In genomic region chr13:84350791-84351190, GRCm38 (mm10) we compare ENCODE assay signal across 21 mouse cellular contexts.
DNase-seq lines count a peak whose midpoint lies in the region; ATAC-seq and TF ChIP-seq lines count a peak whose summit lies in the region.
"Had no signal": no experiment of that assay in that cellular context is flagged by ENCODE, and none has a peak within 500 bp of the region (broad histone marks: within the 10 kb centered on the region; RNA-seq: fewer than 3 reads in every experiment).

No protein-coding gene starts in this region.

- 66% methylated on average over 5 of the region's 5 CpGs for WGBS in forebrain, embryonic 10.5 days
- WGBS in forebrain, embryonic 11.5 days, result 55% methylated on average over 5 of the region's 5 CpGs
- WGBS in forebrain, embryonic 12.5 days, result 49% methylated on average over 5 of the region's 5 CpGs
- WGBS in forebrain, postnatal 0 days, result 33% methylated on average over 5 of the region's 5 CpGs
- WGBS in midbrain, embryonic 16.5 days, result 36% methylated on average over 5 of the region's 5 CpGs
- 36% methylated on average over 5 of the region's 5 CpGs for WGBS in liver, embryonic 12.5 days (ENCODE audit: insufficient replicate concordance)
- 59% methylated on average over 5 of the region's 5 CpGs for WGBS in kidney, embryonic 15.5 days

- H3K4me2 ChIP-seq in forebrain, embryonic 11.5 days (ENCODE audit: low read depth, low read length, severe bottlenecking), result no peak overlapping the region
- H3K4me2 ChIP-seq in forebrain, embryonic 12.5 days, result no peak overlapping the region; the same call in 1 of the 2 replicates
- H3K4me2 ChIP-seq in forebrain, postnatal 0 days (ENCODE audit: low read depth), result 0 out of 2 replicates have a peak overlapping the region, but pooled peaks have one; percentile 70
- H3K4me2 ChIP-seq in midbrain, embryonic 16.5 days (ENCODE audit: low read length), result no peak overlapping the region
- H3K4me2 ChIP-seq in liver, embryonic 12.5 days, result no peak overlapping the region
- H3K4me2 ChIP-seq in kidney, embryonic 15.5 days, result no peak overlapping the region
- H3K4me2 ChIP-seq: liver, embryonic 11.5 days; lung, embryonic 14.5 days had no signal

- no peak overlapping the region for H3K4me3 ChIP-seq in forebrain, embryonic 10.5 days
- H3K4me3 ChIP-seq in forebrain, embryonic 11.5 days (ENCODE audit: low read depth, low read length), result no peak overlapping the region
- no peak overlapping the region for H3K4me3 ChIP-seq in forebrain, embryonic 12.5 days (replicated peaks)
- H3K4me3 ChIP-seq in forebrain, postnatal 0 days (ENCODE audit: low read depth, low read length), result no peak overlapping the region
- no peak overlapping the region for H3K4me3 ChIP-seq in midbrain, embryonic 16.5 days (ENCODE audit: low read depth, low read length)
- H3K4me3 ChIP-seq in liver, embryonic 12.5 days, result no peak overlapping the region
- no peak overlapping the region for H3K4me3 ChIP-seq in kidney, embryonic 15.5 days (replicated peaks)
- H3K4me3 ChIP-seq: heart, embryonic 10.5 days had no signal

- no peaks in the 10 kb centered on the region for H3K36me3 ChIP-seq in forebrain, embryonic 10.5 days (replicated peaks)
- H3K36me3 ChIP-seq in forebrain, embryonic 11.5 days (ENCODE audit: control insufficient read depth, insufficient read depth, low read length), result no peaks in the 10 kb centered on the region
- no peaks in the 10 kb centered on the region for H3K36me3 ChIP-seq in forebrain, embryonic 12.5 days (replicated peaks)
- H3K36me3 ChIP-seq in forebrain, postnatal 0 days (ENCODE audit: insufficient read depth), result no peaks in the 10 kb centered on the region
- no peaks in the 10 kb centered on the region for H3K36me3 ChIP-seq in midbrain, embryonic 16.5 days (ENCODE audit: control insufficient read depth, insufficient read depth, low read length)
- H3K36me3 ChIP-seq in liver, embryonic 12.5 days, result no peaks in the 10 kb centered on the region
- H3K36me3 ChIP-seq in kidney, embryonic 15.5 days, result no peaks in the 10 kb centered on the region
- H3K36me3 ChIP-seq: heart, embryonic 10.5 days had no signal

- no peak overlapping the region for H3K9ac ChIP-seq in forebrain, embryonic 11.5 days (ENCODE audit: low read length)
- no peak overlapping the region for H3K9ac ChIP-seq in forebrain, embryonic 12.5 days
- H3K9ac ChIP-seq in forebrain, postnatal 0 days, result no peak overlapping the region
- no peak overlapping the region for H3K9ac ChIP-seq in midbrain, embryonic 16.5 days (ENCODE audit: low read depth, low read length)
- no peak overlapping the region for H3K9ac ChIP-seq in liver, embryonic 12.5 days
- H3K9ac ChIP-seq in kidney, embryonic 15.5 days, result no peak overlapping the region
- H3K9ac ChIP-seq: lung, embryonic 14.5 days had no signal

- peak overlapping the region; percentile 94; the same call in 1 of the 2 replicates for H3K27ac ChIP-seq in forebrain, embryonic 10.5 days
- H3K27ac ChIP-seq in forebrain, embryonic 11.5 days (ENCODE audit: low read depth, low read length), result no peak overlapping the region
- peak overlapping the region; percentile 98; the same call in 1 of the 2 replicates for H3K27ac ChIP-seq in forebrain, embryonic 12.5 days
- peak overlapping the region; percentile 99 for H3K27ac ChIP-seq in forebrain, postnatal 0 days (ENCODE audit: low read depth, low read length)
- H3K27ac ChIP-seq in midbrain, embryonic 16.5 days (ENCODE audit: low read length), result peak overlapping the region; percentile 94
- H3K27ac ChIP-seq in liver, embryonic 12.5 days, result no peak overlapping the region
- no peak overlapping the region for H3K27ac ChIP-seq in kidney, embryonic 15.5 days
- H3K27ac ChIP-seq: heart, embryonic 10.5 days; macrophage had no signal

- H3K27me3 ChIP-seq in forebrain, embryonic 10.5 days (ENCODE audit: poor library complexity, severe bottlenecking), result peaks cover 36% of the 10 kb centered on the region
- H3K27me3 ChIP-seq in forebrain, embryonic 11.5 days (ENCODE audit: control insufficient read depth, insufficient read depth, low read length), result no peaks in the 10 kb centered on the region
- H3K27me3 ChIP-seq in forebrain, embryonic 12.5 days, result no peaks in the 10 kb centered on the region
- no peaks in the 10 kb centered on the region for H3K27me3 ChIP-seq in forebrain, postnatal 0 days (ENCODE audit: insufficient read depth, low read length)
- no peaks in the 10 kb centered on the region for H3K27me3 ChIP-seq in midbrain, embryonic 16.5 days (ENCODE audit: control insufficient read depth, insufficient read depth, low read depth, low read length)
- peaks cover 51% of the 10 kb centered on the region for H3K27me3 ChIP-seq in liver, embryonic 12.5 days (replicated peaks)
- peaks cover 34% of the 10 kb centered on the region for H3K27me3 ChIP-seq in kidney, embryonic 15.5 days

- no peak for DNase-seq in forebrain, embryonic 10.5 days (ENCODE audit: extremely low spot score, low spot score)
- no peak for DNase-seq in forebrain, embryonic 11.5 days (ENCODE audit: low spot score)
- peak; percentile 36 for DNase-seq in forebrain, postnatal 0 days
- DNase-seq: adrenal gland, postnatal 14 days; B cell, adult 2 months; cerebellum, postnatal 36 days; gastrocnemius, postnatal 25 days; heart, postnatal 10 days; kidney, adult 9 months; kidney, postnatal 4 days; left cerebral cortex, postnatal 4 days; lung, embryonic 14.5 days; right cerebral cortex, adult 18-20 months had no signal

- peaks cover 51% of the 10 kb centered on the region for H3K4me1 ChIP-seq in forebrain, embryonic 10.5 days
- peaks cover 6% of the 10 kb centered on the region; the same call in 1 of the 2 replicates for H3K4me1 ChIP-seq in forebrain, embryonic 11.5 days (replicated peaks; ENCODE audit: control insufficient read depth, insufficient read depth, low read length)
- peaks cover 27% of the 10 kb centered on the region for H3K4me1 ChIP-seq in forebrain, embryonic 12.5 days
- H3K4me1 ChIP-seq in forebrain, postnatal 0 days (ENCODE audit: insufficient read depth), result peaks cover 18% of the 10 kb centered on the region
- H3K4me1 ChIP-seq in midbrain, embryonic 16.5 days (ENCODE audit: control insufficient read depth, insufficient read depth, low read length), result peaks cover 26% of the 10 kb centered on the region
- 0 out of 2 replicates have a peak, but pooled peaks cover 5% of the 10 kb centered on the region for H3K4me1 ChIP-seq in liver, embryonic 12.5 days
- peaks cover 23% of the 10 kb centered on the region for H3K4me1 ChIP-seq in kidney, embryonic 15.5 days

- ATAC-seq in forebrain, embryonic 11.5 days (replicated peaks; ENCODE audit: low FRiP score), result no peak
- ATAC-seq in forebrain, embryonic 12.5 days (ENCODE audit: low FRiP score), result no peak
- ATAC-seq in forebrain, postnatal 0 days, result no peak
- ATAC-seq in midbrain, embryonic 16.5 days, result no peak
- no peak for ATAC-seq in liver, embryonic 12.5 days
- no peak for ATAC-seq in kidney, embryonic 15.5 days (replicated peaks; ENCODE audit: low FRiP score)
- ATAC-seq: inflammation-experienced regulatory T-cells, adult 6 months had no signal

- H3K9me3 ChIP-seq in forebrain, embryonic 10.5 days, result no peaks in the 10 kb centered on the region
- H3K9me3 ChIP-seq in forebrain, embryonic 11.5 days (ENCODE audit: control insufficient read depth, low read length), result no peaks in the 10 kb centered on the region
- H3K9me3 ChIP-seq in forebrain, embryonic 12.5 days, result no peaks in the 10 kb centered on the region
- no peaks in the 10 kb centered on the region for H3K9me3 ChIP-seq in forebrain, postnatal 0 days (ENCODE audit: low read length)
- H3K9me3 ChIP-seq in midbrain, embryonic 16.5 days (replicated peaks; ENCODE audit: control insufficient read depth, low read length, poor library complexity, severe bottlenecking), result no peaks in the 10 kb centered on the region
- no peaks in the 10 kb centered on the region for H3K9me3 ChIP-seq in liver, embryonic 12.5 days (replicated peaks)
- no peaks in the 10 kb centered on the region for H3K9me3 ChIP-seq in kidney, embryonic 15.5 days (replicated peaks)
- H3K9me3 ChIP-seq: heart, embryonic 10.5 days had no signal

- TF ChIP-seq CTCF in forebrain, postnatal 0 days (IDR thresholded peaks at IDR 0.05; ENCODE audit: low read depth), result no peak

Comparison
In these comparisons a context has a peak if more than half of its experiments do, and no peak if none do; other contexts are left out.
1. H3K27ac ChIP-seq: peak in forebrain, embryonic 10.5 days (single experiment), forebrain, embryonic 12.5 days (single experiment), forebrain, postnatal 0 days (single experiment) and midbrain, embryonic 16.5 days (single experiment); none in forebrain, embryonic 11.5 days (single experiment), liver, embryonic 12.5 days (single experiment) and kidney, embryonic 15.5 days (single experiment).